Mouse (Mus musculus) CH12F3 (cell line): ENCODE data around the gene Pin1rt1.

Experiments used
- in situ Hi-C: fragments of 300-500 bp; cut with MboI; formaldehyde crosslinking; loops from 2 replicates; pipeline ENCODE4 v1.14.3; 2020; ENCODE audit warnings: low sequenced_read_pairs

Pin1rt1 gene

DNA sequence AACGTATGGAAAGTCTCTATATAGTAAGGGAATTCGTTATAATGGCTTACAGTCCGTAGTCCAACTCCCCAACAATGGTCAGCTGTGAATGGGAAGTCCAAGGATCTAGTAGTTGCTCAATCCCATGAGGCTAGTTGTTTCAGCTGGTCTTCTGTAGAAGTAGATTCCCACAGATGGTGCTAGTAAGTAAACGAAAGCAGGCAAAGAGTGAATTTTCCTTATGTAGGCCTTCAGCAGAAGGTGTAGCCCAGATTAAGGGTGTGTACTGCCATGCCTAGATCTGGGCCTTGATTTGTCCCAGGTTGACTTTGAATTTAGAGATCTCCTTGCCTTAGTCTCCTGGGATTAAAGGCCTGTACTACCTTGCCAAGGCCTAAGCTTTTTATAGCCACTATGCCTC lies at the start of gene Pin1rt1:
Gene Pin1rt1 (minus strand): TSS at position 101 of the 400 bp plus-strand sequence.
- in situ Hi-C loops, result no loop called here

DNA sequence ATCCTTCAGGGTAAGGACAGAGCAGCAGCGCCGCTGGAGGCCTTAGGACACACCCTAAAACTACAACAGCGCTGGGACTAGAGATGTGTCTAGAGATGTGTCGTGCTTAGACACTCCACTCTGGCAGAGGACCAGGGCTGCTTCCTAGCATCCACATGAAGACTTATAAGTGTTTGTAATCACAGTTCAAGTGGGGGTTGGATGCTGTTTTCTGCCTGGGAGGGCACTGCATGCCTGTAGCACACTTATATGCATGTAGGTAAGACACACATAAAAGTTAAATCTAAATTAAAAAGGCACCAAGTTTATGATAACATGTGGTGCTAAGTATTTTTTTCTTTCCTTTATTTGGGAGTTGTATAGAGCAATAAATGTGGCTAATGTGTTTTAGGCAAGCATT lies 47.8 kb upstream of the Pin1rt1 start:
- in situ Hi-C loops, result no loop called here

DNA sequence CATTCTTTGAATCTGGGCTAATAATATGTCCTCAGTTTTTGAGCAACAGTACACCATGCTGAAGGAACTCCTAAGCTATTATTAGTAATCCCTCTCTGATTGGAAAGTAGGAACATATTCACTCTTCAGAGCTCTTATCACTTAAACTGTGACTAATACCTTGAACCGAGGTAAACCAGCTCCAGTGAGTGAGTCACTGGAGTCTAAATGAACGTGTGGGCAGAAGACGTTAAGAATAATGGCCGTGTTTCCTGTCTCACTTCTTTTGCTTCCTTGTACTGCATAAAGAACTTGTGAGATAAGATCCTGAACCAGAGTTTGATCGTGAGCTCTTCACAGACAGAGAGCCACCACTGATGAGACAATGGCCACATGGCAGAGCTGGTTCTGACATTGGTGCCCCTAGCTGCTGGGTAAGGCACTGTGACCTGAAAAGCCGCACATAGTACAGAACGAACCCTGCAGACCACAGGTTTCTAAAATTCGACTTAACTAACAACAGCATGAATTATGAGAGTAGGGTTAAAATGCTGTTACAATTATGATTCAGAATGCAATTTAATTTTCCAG lies 47.0 kb upstream of the Pin1rt1 start:
- in situ Hi-C loops, result no loop called here

DNA sequence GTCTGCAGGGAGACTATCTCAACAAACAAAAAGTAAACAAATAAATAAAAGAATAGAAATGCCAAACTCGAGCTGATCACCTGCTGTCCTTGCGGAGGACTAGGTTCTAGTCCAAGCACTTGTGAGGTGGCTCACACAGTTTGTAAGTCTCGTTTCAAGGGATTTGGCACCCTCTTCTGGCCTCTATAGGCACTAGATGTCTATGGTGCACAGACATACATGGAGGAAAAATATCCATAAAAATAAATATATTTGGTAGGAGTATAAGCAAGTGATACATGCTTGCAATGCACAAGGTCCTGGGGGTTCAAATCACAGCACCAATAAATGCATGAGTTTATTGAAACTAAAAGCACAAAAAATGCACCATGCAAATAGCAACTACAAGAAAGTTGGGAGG lies 34.4 kb upstream of the Pin1rt1 start:
- in situ Hi-C loops, result loop anchor here (10.0 kb wide), 1 partner anchor 66 kb away; no protein-coding TSS in a partner anchor

DNA sequence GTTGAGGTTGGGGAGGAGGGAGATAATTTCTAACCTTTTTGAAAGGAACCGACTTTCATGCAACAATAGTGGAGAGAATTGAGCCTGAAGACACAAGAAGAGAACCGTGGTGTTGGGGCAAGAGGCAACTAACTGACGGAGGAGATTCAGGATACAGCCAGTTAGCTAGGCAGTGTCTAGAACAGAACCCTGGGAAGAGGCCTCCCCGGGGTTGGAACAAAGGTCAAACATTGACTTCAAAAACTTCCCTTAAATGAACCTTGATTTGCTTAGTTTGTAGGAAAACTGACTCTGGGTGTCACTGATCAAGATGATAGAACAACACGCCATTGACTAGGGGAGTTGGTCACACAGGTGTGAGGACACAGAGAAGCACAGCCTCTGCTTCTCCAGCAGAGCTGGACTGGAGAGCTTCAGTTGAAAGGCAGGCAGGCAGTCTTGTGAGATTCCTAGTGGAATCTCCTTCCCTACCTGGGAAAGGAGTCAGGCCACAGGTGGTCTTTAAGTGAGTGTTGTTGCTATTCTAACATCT lies 32.5 kb upstream of the Pin1rt1 start:
- in situ Hi-C loops, result no loop called here

DNA sequence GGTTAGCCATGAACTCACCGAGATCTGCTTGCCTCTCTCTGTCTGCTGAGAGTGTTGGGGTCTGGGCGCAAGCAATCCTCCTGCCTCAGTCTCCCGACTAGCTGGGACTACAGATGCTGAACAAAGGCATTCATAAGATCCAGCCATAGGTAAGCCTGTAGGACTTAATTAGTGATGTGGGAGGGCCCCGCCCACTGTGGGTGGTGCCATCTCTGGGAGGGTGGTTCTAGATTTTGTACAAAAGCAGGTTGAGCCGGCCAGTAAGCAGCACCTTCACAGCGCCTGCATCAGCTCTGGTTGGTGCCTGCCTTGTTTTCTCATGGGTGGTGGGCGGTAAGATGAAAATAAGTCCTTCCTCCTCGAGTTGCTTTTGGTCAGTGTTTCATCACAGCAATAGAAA lies 30.1 kb upstream of the Pin1rt1 start:
- in situ Hi-C loops, result no loop called here

DNA sequence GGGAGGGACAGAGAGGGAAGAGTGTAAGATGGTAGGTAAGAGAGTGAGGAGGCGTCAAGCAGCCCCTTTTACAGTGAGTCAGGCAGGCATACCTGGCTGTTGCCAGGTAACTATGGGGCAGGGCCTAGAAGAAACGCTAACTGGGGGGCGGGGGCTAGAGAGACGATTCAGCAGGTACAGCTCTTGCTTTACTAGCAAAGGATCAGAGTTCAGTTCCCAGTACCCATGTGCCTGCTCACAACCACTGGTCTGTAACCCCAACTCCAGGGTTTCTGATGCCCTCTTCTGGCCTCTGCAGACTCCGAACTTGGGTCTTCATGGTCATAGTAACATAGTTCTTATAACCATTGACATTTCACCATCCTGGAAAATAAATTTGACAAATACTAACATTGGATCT lies 27.8 kb upstream of the Pin1rt1 start:
- in situ Hi-C loops, result no loop called here

DNA sequence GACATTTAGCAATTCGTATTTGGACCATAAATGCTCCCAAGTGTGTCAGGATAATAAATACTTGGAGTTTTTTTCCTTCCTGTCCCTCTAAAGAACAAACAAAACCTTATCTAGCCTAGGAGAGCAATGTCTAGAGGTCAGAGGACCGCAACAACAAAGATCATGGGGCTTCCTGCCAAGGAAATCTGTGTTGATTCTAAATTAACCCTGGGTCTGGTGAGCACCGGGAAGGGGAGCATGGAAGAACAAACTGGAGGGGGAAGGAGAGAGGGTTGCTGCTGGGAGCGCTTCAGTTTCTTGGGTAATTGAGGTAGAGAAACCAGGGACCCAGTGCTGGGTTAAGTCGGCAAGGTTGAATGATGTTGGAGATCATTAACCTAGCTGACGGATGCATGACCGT lies 27.0 kb upstream of the Pin1rt1 start:
- in situ Hi-C loops, result no loop called here

DNA sequence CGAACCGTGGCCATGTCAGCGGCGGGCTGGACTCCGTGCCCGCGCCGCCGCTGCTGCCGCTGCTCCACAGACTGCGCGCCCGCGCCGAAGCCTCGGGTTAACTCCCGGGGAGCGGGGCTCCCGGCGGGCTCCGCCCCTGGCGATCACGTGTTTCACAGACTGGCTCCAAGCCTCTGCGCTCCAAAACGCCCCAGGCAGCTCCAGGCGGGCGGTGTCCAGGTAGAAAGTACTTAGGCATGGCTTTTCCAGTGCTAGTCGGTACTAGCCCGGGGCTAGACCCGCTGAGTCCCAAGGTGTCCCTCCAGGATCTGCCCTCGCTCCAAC lies 26.5 kb upstream of the Pin1rt1 start, which contains the start of gene Depdc7:
Gene Depdc7 (minus strand): TSS at position 138 of the 324 bp plus-strand sequence.
- in situ Hi-C loops, result no loop called here

DNA sequence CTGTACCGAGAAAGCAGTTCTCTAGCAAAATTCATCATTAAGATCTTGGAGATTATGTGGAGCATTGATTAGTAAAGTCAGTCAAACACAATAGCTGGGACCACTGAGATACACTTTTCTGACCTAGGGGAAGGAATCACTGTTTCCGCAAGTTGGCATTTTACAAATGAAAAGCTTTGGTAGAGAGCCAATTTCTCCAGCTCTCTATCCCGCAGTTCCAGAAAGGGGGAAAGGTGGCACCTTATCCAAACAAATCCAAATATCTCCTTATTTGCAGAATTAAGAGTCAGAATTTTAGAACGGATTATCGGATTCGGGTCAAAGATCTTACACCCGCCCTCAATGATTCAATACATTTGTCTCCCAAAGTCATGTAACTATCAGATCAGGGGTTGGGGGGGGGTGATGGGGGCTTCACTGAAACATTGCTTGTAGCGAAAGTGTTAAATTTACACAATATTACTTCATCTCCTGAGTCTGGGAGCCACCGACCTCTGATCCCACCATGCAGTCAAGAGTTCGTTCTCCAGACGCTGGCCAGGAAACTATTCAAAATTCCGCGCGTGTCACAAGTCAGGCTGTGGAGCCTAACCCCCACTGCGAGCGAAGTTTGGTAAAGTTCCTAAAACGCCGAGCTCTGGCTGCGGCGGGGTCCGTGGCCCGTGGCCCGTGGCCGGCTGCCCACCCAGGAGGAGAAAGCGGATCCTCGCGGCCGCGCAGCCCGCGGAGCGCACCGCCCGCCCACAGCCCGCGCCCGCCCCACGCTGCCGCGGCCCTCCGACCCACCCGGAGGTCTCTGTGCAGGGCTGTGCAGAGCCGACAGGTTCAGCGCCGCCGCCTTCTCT lies 25.9 kb upstream of the Pin1rt1 start:
- in situ Hi-C loops, result no loop called here

DNA sequence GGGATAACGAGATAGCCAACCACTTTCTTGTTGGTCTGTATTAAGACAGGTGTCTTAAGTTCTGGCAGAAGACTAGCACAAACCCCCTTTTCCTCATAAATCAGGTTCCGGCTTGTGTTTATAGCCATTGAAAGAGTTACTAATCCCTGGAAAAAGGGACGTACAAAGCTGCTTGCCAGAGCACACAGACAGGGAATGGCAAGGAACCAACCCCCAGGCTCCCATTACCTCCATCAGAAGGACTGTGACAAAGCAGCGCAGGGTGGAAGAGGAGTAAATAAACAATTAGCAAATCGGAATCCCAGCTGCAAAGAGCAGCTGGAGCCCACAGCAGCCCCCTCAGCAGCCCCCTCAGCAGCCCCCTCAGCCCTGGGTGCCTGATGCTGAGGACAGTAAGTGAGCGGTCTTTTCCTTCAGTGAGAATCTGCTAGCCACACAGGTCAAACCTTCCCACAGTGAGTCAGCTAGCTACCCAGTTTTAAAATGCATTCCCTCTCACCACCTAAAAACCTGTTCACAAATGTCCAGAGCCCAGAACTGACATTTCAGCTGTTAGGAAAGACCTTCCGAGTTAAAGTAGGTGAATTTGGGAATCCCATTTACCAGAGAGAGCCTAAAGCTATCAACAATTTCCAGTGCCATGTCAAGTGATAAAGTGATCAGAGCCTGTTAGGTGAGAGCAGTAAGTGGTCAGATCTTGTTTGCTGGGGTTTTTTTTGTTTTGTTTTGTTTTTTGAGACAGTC lies 25.0 kb upstream of the Pin1rt1 start:
- in situ Hi-C loops, result no loop called here

DNA sequence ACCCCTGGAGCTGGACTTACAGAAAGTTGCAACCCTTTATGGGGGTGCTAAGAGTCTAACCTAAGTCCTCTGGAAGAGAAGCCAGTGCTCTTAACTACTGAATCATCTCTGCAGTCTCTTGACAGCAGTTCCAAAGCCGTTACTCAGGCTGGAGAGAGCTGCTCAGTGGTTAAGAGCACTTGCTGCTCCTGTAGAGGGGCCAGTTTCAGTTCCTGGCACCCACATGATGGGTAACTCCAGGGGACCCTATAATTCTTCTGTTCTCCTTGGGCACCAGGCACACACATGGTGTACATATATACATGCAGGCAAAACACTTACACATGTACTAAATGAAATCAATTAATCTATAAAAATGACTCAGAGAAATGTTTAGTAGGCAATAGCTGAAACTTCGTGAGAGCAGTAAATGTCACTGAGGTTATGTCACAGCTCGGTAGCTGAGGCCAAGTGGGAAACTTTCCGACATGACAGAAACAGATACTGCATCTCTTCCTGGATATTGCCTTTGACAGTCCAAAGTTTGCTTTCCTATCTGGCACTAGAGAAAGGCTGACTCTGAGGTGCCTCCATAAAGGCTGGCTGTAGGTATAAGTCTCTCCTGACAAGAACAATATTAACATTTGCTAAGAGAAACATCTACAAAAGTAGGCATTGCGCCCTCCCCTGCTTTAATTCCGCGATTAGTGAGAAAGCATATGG lies 24.2 kb upstream of the Pin1rt1 start:
- in situ Hi-C loops, result no loop called here

DNA sequence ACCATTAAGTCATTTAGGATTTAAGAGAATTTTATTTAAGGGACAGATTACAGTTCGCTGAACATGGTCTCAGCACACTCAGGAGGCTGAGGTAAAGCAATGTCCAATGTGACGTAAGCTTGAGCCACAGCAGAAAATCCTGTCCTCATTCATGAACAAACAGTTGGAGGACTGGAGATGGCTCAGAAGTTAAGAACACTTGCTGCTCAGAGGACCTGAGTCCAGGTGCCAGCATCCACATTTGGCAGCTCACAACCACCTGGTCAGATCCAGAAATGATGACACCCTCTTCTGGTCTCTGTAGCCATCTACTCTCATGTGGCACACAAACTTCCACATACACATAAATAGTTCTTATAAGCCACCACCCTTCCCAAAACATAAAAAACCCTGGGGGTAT lies 23.5 kb upstream of the Pin1rt1 start:
- in situ Hi-C loops, result no loop called here

DNA sequence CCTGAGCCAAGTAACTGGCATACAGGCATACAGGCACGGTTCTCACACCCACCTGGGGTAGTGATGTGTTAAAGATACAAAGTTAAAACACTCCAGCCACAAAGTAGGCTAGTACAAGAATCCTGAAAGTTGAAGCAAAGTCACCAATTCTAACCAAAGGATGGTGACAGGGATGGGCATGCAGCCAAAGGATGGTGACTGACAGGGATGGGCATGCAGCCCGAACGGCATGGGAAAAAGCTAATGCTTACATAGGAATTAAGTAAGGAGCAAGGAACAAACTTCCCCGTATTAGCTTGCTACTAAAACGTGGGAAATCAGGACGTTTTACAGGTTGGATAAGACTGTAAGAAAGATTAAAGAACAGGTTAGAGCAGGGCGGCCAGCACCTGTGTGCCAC lies 20.1 kb upstream of the Pin1rt1 start:
- in situ Hi-C loops, result no loop called here

DNA sequence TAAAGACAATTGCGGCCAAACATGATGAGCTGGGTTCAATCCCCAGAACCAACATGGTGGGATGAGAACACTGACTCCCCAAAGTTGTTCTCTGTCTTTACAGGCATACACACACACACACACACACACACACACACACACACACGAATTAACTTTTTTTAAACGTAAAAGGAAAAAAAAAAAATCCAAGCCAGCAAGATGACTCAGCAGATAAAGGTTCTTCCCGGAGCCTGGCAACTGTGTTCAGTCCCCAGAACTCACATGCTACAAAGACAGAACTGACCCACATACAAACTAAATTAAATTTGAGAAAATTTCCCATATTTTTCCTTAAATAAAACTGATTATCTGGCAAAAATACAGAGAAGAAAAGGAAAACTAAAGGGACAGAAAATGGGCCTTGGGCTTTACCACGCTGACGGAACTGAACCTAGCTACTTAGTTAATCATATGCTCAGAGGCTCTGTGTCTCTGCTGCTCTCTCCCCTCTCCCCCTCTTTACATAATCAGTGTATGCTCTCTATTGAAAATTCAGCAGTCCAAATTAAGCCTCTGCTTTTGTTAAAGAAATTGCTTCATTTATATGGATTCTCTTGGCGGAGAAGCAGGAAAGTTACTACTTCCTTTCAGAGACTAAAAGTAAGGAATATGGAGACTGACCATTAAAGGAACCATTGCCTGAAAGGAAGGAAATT lies 16.5 kb upstream of the Pin1rt1 start:
- in situ Hi-C loops, result no loop called here

DNA sequence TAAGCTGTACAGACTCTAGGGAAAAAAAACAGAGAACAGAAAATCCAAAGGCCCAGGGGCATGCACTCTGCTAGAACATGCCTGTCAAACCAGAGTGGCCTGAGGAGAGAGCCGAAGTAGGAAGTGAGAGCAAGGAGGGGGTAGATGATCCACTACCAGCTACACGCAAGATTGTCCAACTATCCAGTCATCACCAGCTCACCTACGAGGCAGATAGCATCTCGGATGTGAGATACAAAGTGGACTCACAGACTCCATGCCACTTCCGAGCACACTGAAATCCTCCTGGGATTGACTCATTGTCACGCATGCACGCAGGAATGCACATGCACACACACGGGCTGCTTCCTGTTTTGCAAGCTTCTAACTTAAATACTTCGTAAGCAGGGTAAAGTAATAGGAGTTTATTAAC lies 15.9 kb upstream of the Pin1rt1 start:
- in situ Hi-C loops, result no loop called here

DNA sequence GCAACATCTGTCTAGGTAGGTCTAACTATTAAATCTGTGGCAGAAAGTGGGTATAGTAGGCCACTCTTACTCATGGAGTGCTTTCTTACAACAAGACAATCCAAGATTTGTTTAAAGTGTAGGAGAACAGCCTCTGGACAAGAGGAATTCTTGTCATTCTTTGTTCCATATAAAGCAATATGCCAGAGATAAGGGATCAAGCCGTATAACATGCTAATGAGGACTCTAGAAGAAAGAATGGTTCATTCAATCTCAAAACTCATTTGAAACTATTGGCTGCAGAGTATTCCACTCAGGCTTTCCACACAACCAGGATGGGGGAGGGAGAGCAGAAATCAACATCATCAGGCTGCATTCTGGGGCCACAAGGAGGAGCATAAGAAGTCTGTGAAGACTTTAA lies 11.2 kb upstream of the Pin1rt1 start:
- in situ Hi-C loops, result no loop called here

DNA sequence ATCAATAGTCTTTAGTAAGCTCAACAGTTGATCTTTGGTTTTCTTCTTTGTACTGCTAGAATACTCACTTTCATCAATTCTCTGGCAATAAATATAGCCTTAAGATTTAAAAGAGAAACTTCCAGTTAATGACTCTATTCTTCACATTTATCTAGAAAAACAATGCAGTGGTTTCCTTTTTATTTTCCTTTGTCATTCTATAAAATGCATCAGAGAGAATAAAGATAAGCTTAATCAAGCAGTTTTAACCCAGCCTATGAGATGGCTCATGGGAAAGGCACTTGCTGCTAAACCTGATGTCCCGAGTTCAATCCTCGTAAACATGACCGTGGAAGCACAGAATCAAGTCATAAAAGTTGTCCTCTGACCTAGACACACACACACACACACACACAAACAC lies 5.8 kb upstream of the Pin1rt1 start:
- in situ Hi-C loops, result no loop called here

DNA sequence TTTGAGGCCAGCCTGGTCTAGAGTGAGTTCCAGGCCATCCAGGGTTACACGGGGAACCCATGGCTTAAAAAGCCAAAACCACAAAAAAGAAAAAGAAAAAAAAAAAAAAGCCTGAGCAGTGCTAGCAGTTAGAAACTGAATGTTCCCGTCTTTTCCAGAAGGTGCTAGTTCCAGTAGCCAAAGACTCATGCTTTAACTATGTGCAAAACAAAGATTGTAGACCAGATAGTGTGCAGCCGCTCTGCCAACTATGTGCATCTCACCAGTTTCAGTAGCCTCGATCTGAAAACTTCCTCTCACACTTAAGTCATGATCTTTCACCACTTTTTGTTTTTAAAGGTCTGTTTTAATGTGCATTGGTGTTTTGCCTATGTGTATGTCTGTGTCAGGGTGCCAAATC lies 1.6 kb upstream of the Pin1rt1 start:
- in situ Hi-C loops, result no loop called here

DNA sequence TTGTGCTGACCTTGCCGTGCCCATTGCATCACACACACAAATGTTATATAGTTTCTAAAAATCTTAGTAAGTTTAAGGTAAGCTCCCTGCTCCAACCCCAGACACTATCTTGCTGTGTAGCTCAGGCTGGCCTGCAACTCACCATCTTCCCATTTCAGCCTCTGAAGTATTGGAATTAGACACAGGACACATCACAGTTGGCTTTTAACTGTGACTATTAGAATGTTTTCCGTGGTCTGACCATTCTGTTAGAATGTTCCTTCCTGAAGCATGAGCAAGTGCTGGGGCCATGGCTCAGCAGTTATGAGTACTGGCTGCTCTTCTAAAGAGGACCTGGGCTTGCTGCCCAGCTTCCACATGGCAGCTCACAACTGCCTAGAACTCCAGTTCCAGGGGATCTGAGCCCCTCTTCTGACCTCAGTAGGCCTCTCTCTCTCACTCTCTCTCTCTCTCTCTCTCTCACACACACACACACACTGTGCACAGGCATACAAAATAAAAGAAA lies 1.1 kb upstream of the Pin1rt1 start:
- in situ Hi-C loops, result no loop called here
